Mouse (Mus musculus) embryo, embryonic 11.5 days (tissue): ENCODE results near the gene Agrn.
"Not testable (repeated sequence)": the region's sequence is repeated elsewhere in the genome, so short reads cannot be mapped to it uniquely, and the experiment has no call there.

Source experiments
- DNase-seq: peaks from one replicate; pipeline ENCODE4 v3.0.0-alpha.2; 2012; ENCODE audit warnings: low read depth, low spot score

Gene Agrn

GRCm38 (mm10) chr4:156154771-156155170 lies 42.5 kb downstream of the Agrn start:
- DNase-seq: no peak

- not testable (repeated sequence) for DNase-seq
These were observed 46.4 kb downstream of the Agrn start for GRCm38 (mm10) chr4:156150887-156151286.

- DNase-seq: no peak
These were observed 60.8 kb downstream of the Agrn start for GRCm38 (mm10) chr4:156136285-156137100.

- no peak for DNase-seq
These were observed 61.5 kb downstream of the Agrn start for GRCm38 (mm10) chr4:156135801-156136200.

- no peak for DNase-seq
These were observed 62.2 kb downstream of the Agrn start for GRCm38 (mm10) chr4:156135112-156135511.

GRCm38 (mm10) chr4:156133943-156134605 lies 63.2 kb downstream of the Agrn start:
- no peak for DNase-seq

- no peak for DNase-seq
These were observed 64.0 kb downstream of the Agrn start for GRCm38 (mm10) chr4:156133334-156133733.

- no peak for DNase-seq
These were observed 66.3 kb downstream of the Agrn start for GRCm38 (mm10) chr4:156130940-156131339.

GRCm38 (mm10) chr4:156130436-156130835 lies 66.9 kb downstream of the Agrn start, which contains the start of gene Rnf223:
Gene Rnf223 (plus strand): TSS chr4:156130513.
- DNase-seq: no peak

GRCm38 (mm10) chr4:156128746-156129145 lies 68.5 kb downstream of the Agrn start:
- DNase-seq: no peak

- DNase-seq: no peak
These were observed 70.4 kb downstream of the Agrn start for GRCm38 (mm10) chr4:156126841-156127240.

GRCm38 (mm10) chr4:156125393-156125792 lies 71.9 kb downstream of the Agrn start:
- DNase-seq: no peak

GRCm38 (mm10) chr4:156124077-156124476 lies 73.2 kb downstream of the Agrn start:
- no peak for DNase-seq
